ENCODE assay signal across 25 mouse cellular contexts in the genomic region with DNA sequence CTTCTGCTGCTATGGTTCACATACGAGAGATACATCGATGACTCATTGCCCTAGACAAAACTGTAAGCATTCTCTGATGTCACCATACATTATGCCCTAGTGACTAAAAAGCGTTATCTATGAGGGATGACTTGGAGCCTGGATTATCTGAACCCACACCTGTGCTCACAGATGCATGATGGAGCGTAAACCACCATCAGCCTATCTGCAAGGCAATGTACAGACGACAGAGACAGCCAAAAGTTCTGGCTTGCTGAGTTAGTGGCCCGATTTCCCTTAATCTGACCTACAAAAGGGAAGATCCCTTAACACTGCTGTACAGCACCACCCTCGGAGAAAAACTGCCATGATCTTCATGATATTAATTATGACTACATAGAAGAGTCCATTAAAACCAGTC.
DNase-seq lines count a peak whose midpoint lies in the region; ATAC-seq lines count a peak whose summit lies in the region.
"Had no signal": no experiment of that assay in that cellular context is flagged by ENCODE, and none has a peak within 500 bp of the region (broad histone marks: within the 10 kb centered on the region; RNA-seq: fewer than 3 reads in every experiment).

No protein-coding gene starts in this region.

- H3K4me3 ChIP-seq in liver, embryonic 16.5 days (ENCODE audit: low read depth, low read length), result no peak overlapping the region
- H3K4me3 ChIP-seq in forebrain, embryonic 10.5 days, result no peak overlapping the region
- H3K4me3 ChIP-seq: embryonic facial prominence, embryonic 15.5 days; erythroblast, embryonic 14.5 days; forebrain, embryonic 15.5 days; heart, adult 2 months; heart, embryonic 15.5 days; hindbrain, embryonic 10.5 days had no signal

- peak; percentile 40 for ATAC-seq in common myeloid progenitor, adult 5-6 weeks (replicated peaks; ENCODE audit: low read depth, poor library complexity, severe bottlenecking)
- 0 out of 2 replicates have a peak, but pooled peaks have one; percentile 19 for ATAC-seq in liver, embryonic 16.5 days (ENCODE audit: low read depth)
- ATAC-seq: activated CD4-positive, CD25-positive, alpha-beta regulatory T cell, adult 4 months; CD4-positive, CD25-positive, alpha-beta regulatory T cell, adult 4 months; forebrain, embryonic 15.5 days had no signal

- no peaks in the 10 kb centered on the region for H3K27me3 ChIP-seq in liver, embryonic 16.5 days (ENCODE audit: control insufficient read depth, insufficient read depth, low read depth, low read length)
- H3K27me3 ChIP-seq in forebrain, embryonic 10.5 days (ENCODE audit: poor library complexity, severe bottlenecking), result peaks cover 9% of the 10 kb centered on the region; the same call in 1 of the 2 replicates
- H3K27me3 ChIP-seq: embryonic facial prominence, embryonic 15.5 days; forebrain, embryonic 15.5 days; heart, embryonic 15.5 days had no signal

- no peaks in the 10 kb centered on the region for H3K4me1 ChIP-seq in liver, embryonic 16.5 days (ENCODE audit: control insufficient read depth, low read depth, low read length)
- H3K4me1 ChIP-seq in forebrain, embryonic 10.5 days, result peaks cover 69% of the 10 kb centered on the region

- H3K36me3 ChIP-seq in liver, embryonic 16.5 days (ENCODE audit: control insufficient read depth, insufficient read depth), result no peaks in the 10 kb centered on the region
- H3K36me3 ChIP-seq in forebrain, embryonic 10.5 days (replicated peaks), result no peaks in the 10 kb centered on the region
- H3K36me3 ChIP-seq: embryonic facial prominence, embryonic 15.5 days; forebrain, embryonic 15.5 days; heart, embryonic 15.5 days; hindbrain, embryonic 10.5 days had no signal

- WGBS in liver, embryonic 16.5 days (ENCODE audit: insufficient replicate concordance), result 45% methylated on average over 7 of the region's 7 CpGs
- WGBS in forebrain, embryonic 10.5 days, result 94% methylated on average over 7 of the region's 7 CpGs

- no peak overlapping the region for H3K9ac ChIP-seq in liver, embryonic 16.5 days (ENCODE audit: low read depth, low read length)
- H3K9ac ChIP-seq: embryonic facial prominence, embryonic 15.5 days; forebrain, embryonic 15.5 days; heart, embryonic 15.5 days; hindbrain, embryonic 14.5 days had no signal

- peak; percentile 54 for DNase-seq in heart, adult 11 months
- no peak for DNase-seq in heart, postnatal 4 days
- no peak for DNase-seq in cerebellum, adult 11 months
- DNase-seq in forebrain, embryonic 10.5 days (ENCODE audit: extremely low spot score, low spot score), result no peak
- DNase-seq in adrenal gland, postnatal 14 days, result no peak
- DNase-seq: adrenal gland, postnatal 25 days; B cell, adult 2 months; cerebellum, adult 18-20 months; cerebellum, adult 9-11 months; cerebellum, postnatal 36 days; embryo, embryonic 11 days; gastrocnemius, postnatal 10 days; heart, adult 2 months; heart, postnatal 14 days had no signal

- no peak overlapping the region for H3K27ac ChIP-seq in liver, embryonic 16.5 days (ENCODE audit: low read length)
- no peak overlapping the region for H3K27ac ChIP-seq in forebrain, embryonic 10.5 days
- H3K27ac ChIP-seq: embryonic facial prominence, embryonic 15.5 days; forebrain, embryonic 15.5 days; heart, adult 2 months; heart, embryonic 15.5 days; hindbrain, embryonic 10.5 days; hindbrain, embryonic 14.5 days had no signal

- H3K9me3 ChIP-seq in liver, embryonic 16.5 days (replicated peaks; ENCODE audit: control insufficient read depth, low read length), result no peaks in the 10 kb centered on the region
- H3K9me3 ChIP-seq in forebrain, embryonic 10.5 days, result no peaks in the 10 kb centered on the region
- H3K9me3 ChIP-seq: embryonic facial prominence, embryonic 15.5 days; forebrain, embryonic 15.5 days; heart, embryonic 15.5 days; hindbrain, embryonic 10.5 days had no signal

- H3K4me2 ChIP-seq in liver, embryonic 16.5 days (ENCODE audit: low read depth, low read length), result no peak overlapping the region
- H3K4me2 ChIP-seq: embryonic facial prominence, embryonic 15.5 days; forebrain, embryonic 15.5 days; heart, embryonic 11.5 days; heart, embryonic 15.5 days; hindbrain, embryonic 14.5 days had no signal
